Mouse (Mus musculus) liver, adult 2 months (tissue): ENCODE results near the gene Xiap. TPM values are rescaled to one million over a fixed set of nuclear protein-coding genes. Genes with fewer than 3 reads are reported as not detected.
A peak's percentile ranks its signal among the peaks of the same experiment; 100 is the strongest.

Experiments used
- DNase-seq: peaks from one replicate; pipeline ENCODE4 v3.0.0-alpha.2; 2011; ENCODE audit warnings: low read depth, low spot score; ENCODE audit errors: extremely low read depth
- H3K27ac ChIP-seq: fragments of 200-500 bp; replicated peaks from 2 replicates; pipeline ENCODE4 v1.5.1; 2012; ENCODE audit warnings: low read depth, mild to moderate bottlenecking, control low read depth, inconsistent platforms, low read length; ENCODE audit not compliant: insufficient read depth
- H3K27me3 ChIP-seq: fragments of 200-500 bp; 2 replicates; pipeline ENCODE4 v1.6.1; 2012; ENCODE audit warnings: mild to moderate bottlenecking, moderate library complexity, low read length, inconsistent platforms; ENCODE audit not compliant: control insufficient read depth, insufficient read depth
- H3K36me3 ChIP-seq: fragments of 200-500 bp; 2 replicates; pipeline ENCODE4 v1.6.1; 2012; ENCODE audit warnings: low read length, inconsistent platforms; ENCODE audit not compliant: control insufficient read depth, insufficient read depth
- H3K4me1 ChIP-seq: fragments of 200-500 bp; 2 replicates; pipeline ENCODE4 v1.6.1; 2011; ENCODE audit warnings: low read length; ENCODE audit not compliant: control insufficient read depth, insufficient read depth
- H3K4me3 ChIP-seq: fragments of 200-500 bp; 2 replicates; pipeline ENCODE4 v1.5.1; 2011; ENCODE audit warnings: low read depth, mild to moderate bottlenecking, control low read depth, low read length, moderate library complexity; ENCODE audit not compliant: insufficient read depth
- H3K79me2 ChIP-seq: fragments of 200-500 bp; 2 replicates; pipeline ENCODE4 v1.6.1; 2012; ENCODE audit warnings: inconsistent platforms, mild to moderate bottlenecking, low read length, moderate library complexity; ENCODE audit not compliant: control insufficient read depth, insufficient read depth
- H3K9ac ChIP-seq: fragments of 200-500 bp; 2 replicates; pipeline ENCODE4 v1.6.1; 2012; ENCODE audit warnings: low read depth, mild to moderate bottlenecking, control low read depth, inconsistent platforms, low read length
- CTCF ChIP-seq: fragments of 200-500 bp; IDR thresholded peaks from 2 replicates; pipeline ENCODE4 v1.5.1; 2011; ENCODE audit warnings: low read depth, low read length, control low read depth
- POLR2A ChIP-seq: fragments of 200-500 bp; IDR thresholded peaks from 2 replicates; pipeline ENCODE4 v1.6.1; 2011; ENCODE audit warnings: low read length, control low read depth; ENCODE audit not compliant: insufficient read depth; ENCODE audit errors: extremely low read depth
- WGBS: fragments of 180-500 bp; shearing (Covaris S2); methylation state at CpG from one replicate; pipeline ENCODE4 v1.1.7; 2018; 5-methylcytosine and 5-hydroxymethylcytosine counted together
- polyA plus RNA-seq: library from polyadenylated mRNA; depleted of rRNA; stranded (reverse); fragments of >200 nt; gene quantifications from 2 replicates; pipeline ENCODE4 v1.2.3, GENCODE M21; 2012; rRNA removed
- total RNA-seq: library from RNA; depleted of rRNA; stranded (reverse); fragments of >200 nt; gene quantifications from 2 replicates; pipeline ENCODE4 v1.2.3, GENCODE M21; 2014; rRNA removed

Gene Xiap
- total and polyA plus RNA-seq, 2 experiments: 7.6 to 86.8 TPM

DNA sequence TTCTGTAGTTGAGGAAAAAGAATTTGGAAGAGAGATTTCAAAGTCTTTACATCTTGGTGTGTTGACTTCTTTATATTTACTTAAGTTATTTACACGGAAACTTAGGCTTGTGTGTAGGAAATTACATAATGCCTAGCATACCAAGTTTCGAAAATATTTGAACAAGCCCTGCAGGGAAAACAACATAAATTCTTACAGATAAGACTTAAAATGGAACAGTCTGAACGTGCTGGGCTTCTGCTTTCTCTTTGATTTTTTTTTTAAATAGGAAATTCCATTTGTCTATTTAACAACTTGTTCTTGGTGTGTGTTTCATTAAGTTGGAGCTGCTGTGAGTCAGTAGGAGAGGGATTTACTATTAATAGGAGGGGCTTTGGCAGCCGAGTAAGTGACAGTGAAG is 93.6 kb downstream of the Xiap start:
- H3K4me3 ChIP-seq: peak overlapping the region; percentile 44
- H3K36me3 ChIP-seq: no peaks in the 10 kb centered on the region
- peaks cover 3% of the 10 kb centered on the region; the same call in 1 of the 2 replicates for H3K79me2 ChIP-seq
- H3K27ac ChIP-seq: peak overlapping the region; percentile 65
- H3K9ac ChIP-seq: 0 out of 2 replicates have a peak overlapping the region, but pooled peaks have one; percentile 63
- TF ChIP-seq POLR2A: no peak
- no peak for TF ChIP-seq CTCF
- no peaks in the 10 kb centered on the region for H3K27me3 ChIP-seq
- peaks cover 7% of the 10 kb centered on the region for H3K4me1 ChIP-seq
- DNase-seq: peak; percentile 78
- WGBS: 0% methylated on average over 4 of the region's 4 CpGs

Other genes starting within 250 kb of the Xiap start
- 26.4 and 32.4 TPM in 2 replicates for gene Thoc2, start 139.0 kb upstream of the Xiap start, total RNA-seq
- gene Thoc2, start 139.0 kb upstream of the Xiap start, polyA plus RNA-seq: 2.6 and 3.4 TPM in 2 replicates
- 62.2 and 66.2 TPM in 2 replicates for gene Stag2, start 89.6 kb downstream of the Xiap start, total RNA-seq
- 3.7 and 4.2 TPM in 2 replicates for gene Stag2, start 89.6 kb downstream of the Xiap start, polyA plus RNA-seq